Mouse (Mus musculus): ENCODE measurements at regions not wholly inside any gene's neighbourhood (a gene's known extent, or its start where the extent isn't known, plus 50 kb on each side); places are given as distances from the start of the nearest gene placed in this dataset.

DNA sequence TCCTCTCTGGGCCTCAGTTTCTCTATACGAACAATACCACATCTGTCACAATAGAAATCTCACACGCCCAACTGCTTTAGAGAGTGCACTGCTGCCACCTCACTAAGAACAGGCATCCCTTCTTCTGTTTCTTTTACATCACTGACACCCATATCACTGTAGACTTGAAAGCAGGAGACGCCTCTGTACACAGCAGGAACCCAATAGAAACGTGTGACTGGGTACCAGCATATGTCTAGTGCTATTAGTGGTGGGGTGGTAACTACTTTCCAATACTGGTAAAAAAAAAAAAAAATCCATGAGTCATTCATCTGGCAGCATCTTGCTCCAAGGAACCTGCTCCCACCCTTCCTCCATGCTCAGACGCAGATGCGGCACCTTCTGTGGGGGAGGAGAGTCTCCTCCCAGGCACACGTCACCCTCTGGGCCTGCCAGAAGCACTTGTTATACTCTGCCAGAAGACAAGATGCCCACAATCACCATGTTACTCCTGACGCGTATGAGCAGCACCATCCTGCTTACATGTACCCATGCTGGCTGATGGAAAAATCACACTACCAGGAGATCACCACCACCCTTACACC, 151.3 kb upstream of the Plxna4 start:
- Histone ChIP-seq H3K9ac (no peak overlapping the region), H3K27ac (no peak overlapping the region), H3K36me3 (no peaks in the 10 kb centered on the region), H3K4me3 (replicated peaks) (no peak overlapping the region), H3K9me3 (replicated peaks) (no peaks in the 10 kb centered on the region), H3K4me2 (no peak overlapping the region), H3K27me3 (no peaks in the 10 kb centered on the region), H3K4me1 (replicated peaks) (no peaks in the 10 kb centered on the region)
- WGBS (ENCODE audit: insufficient replicate concordance): 74% methylated on average over 9 of the region's 9 CpGs
- ATAC-seq (ENCODE audit: low read depth) (no peak), DNase-seq (no peak)

DNA sequence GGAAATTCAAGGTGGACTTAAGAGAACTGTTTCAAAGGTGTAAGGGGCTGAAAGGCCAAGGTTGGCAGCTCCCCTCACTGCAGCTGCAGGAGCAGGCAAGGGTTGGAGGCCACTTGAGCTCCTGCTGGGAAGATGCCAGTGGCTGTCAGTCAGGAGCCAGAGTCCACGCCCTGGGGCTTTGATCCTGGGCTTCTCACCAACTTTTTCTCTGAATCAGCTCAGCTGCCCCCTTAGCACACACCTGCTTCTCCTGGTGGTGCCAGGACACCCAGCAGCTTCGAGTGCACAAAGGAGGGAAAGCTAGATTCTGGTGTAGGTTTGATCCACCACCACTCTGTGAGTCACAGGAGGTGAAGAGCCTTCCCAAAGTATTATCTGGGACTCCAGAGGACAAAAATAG, 140.7 kb upstream of the Plxna4 start:
- no peak for DNase-seq
- H3K4me3 ChIP-seq (replicated peaks): no peak overlapping the region

DNA sequence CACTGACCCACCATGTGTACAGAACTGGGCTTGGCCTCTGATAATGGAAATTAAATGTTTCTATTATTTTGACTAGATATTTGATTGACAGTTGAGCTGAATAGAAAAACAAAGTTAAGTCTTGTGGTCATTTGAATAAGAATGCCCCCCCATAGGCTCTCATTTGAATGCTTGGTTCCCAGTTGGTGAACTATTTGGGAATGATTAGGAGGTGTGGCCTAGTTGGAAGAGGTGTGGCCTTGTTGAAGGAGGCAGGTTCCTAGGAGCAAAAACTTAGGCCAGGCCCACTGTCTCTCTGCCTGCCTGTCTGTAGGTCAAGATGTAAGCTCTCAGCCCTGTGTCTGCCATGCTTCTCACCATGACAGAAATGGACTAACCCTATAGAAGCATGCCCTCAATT, 138.6 kb upstream of the Plxna4 start:
- Histone ChIP-seq H3K27me3 (no peaks in the 10 kb centered on the region), H3K36me3 (no peaks in the 10 kb centered on the region), H3K4me2 (no peak overlapping the region), H3K9ac (no peak overlapping the region), H3K4me3 (replicated peaks) (no peak overlapping the region), H3K4me1 (replicated peaks) (no peaks in the 10 kb centered on the region), H3K27ac (no peak overlapping the region), H3K9me3 (replicated peaks) (no peaks in the 10 kb centered on the region)
- no peak for ATAC-seq (ENCODE audit: low read depth)
- no peak for DNase-seq

More for the DNA sequence above, 140.7 kb upstream of the Plxna4 start:
- Histone ChIP-seq H3K4me1 (replicated peaks) (no peaks in the 10 kb centered on the region), H3K27me3 (no peaks in the 10 kb centered on the region), H3K27ac (no peak overlapping the region), H3K36me3 (no peaks in the 10 kb centered on the region), H3K9ac (no peak overlapping the region), H3K4me2 (no peak overlapping the region), H3K9me3 (replicated peaks) (no peaks in the 10 kb centered on the region)
- ATAC-seq (ENCODE audit: low read depth): no peak
- WGBS (ENCODE audit: insufficient replicate concordance): 10% methylated on average over 2 of the region's 2 CpGs

DNA sequence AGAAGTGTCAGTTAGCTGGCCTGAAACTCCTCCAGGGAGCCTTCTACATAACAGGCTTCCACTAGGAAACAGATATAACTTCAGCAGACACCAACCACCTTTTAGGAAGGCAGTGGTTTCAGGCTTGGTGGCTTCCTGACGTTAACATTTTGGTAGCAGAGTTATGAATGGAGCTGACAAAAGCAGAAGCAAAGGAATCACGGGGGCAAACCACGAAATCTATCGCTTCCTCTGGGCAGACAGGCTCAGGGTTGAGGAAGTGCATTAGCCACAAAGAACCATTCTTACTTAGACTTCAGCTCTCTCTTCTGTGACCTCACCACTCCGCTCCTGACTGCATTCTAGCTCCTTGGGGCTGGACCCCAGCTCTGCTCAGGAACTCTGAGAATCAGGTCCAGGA, 129.9 kb upstream of the Plxna4 start:
- H3K27ac ChIP-seq: no peak overlapping the region
- 15% methylated on average over 5 of the region's 5 CpGs for WGBS (ENCODE audit: insufficient replicate concordance)
- ATAC-seq (ENCODE audit: low read depth) (no peak), DNase-seq (no peak)
- no peaks in the 10 kb centered on the region for H3K9me3 ChIP-seq (replicated peaks)
- no peaks in the 10 kb centered on the region for H3K4me1 ChIP-seq (replicated peaks)
- H3K4me3 ChIP-seq (replicated peaks): no peak overlapping the region
- no peaks in the 10 kb centered on the region for H3K36me3 ChIP-seq
- no peak overlapping the region for H3K9ac ChIP-seq
- no peaks in the 10 kb centered on the region for H3K27me3 ChIP-seq
- no peak overlapping the region for H3K4me2 ChIP-seq

DNA sequence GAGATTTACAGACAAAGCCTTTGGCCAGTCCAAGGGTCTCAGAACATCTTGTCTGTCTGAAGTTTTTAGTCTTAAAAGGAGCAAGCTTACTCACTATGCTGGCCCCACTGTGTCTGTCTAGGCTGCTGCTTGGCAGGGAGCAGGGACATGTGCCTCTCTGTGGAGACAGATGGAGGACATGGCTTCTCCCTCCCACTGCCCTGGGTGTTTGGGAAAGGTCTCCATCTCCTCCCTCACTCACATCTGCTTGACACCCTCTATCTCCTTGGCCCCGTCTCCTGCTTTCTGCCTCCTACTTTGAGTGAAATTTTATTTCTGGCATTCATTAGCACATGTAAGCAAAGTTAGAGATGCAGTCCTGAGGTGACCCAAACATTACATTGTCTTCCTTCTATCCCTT, 127.1 kb upstream of the Plxna4 start:
- DNase-seq (no peak), ATAC-seq (ENCODE audit: low read depth) (no peak)
- H3K27me3 ChIP-seq: no peaks in the 10 kb centered on the region
- H3K9ac ChIP-seq: no peak overlapping the region
- H3K4me3 ChIP-seq (replicated peaks): no peak overlapping the region
- H3K4me2 ChIP-seq: no peak overlapping the region
- 60% methylated on average over 1 of the region's 1 CpGs for WGBS (ENCODE audit: insufficient replicate concordance)
- no peaks in the 10 kb centered on the region for H3K36me3 ChIP-seq
- H3K4me1 ChIP-seq (replicated peaks): no peaks in the 10 kb centered on the region
- H3K9me3 ChIP-seq (replicated peaks): no peaks in the 10 kb centered on the region
- no peak overlapping the region for H3K27ac ChIP-seq

DNA sequence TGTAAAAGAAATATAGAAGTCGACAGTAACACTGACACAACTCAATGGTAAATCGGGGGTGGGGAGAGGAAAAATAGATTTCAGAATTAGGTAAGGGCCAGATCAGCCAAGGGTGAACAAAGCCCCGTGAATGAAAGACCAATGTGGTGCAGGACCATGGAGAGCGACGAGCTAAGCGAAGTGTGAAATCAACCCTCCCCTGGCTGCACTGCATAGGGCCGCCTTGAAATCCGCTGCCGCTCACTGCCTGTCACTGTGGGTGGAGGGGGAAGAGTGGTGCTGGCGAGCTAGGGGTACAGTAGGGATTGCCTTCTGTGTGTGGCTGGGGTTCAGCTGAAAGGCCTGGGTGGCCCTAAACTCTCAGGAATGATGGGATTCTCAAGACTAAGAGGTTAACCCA, 122.2 kb upstream of the Plxna4 start:
- WGBS (ENCODE audit: insufficient replicate concordance): 9% methylated on average over 10 of the region's 10 CpGs
- Histone ChIP-seq H3K9ac (no peak overlapping the region), H3K36me3 (no peaks in the 10 kb centered on the region), H3K4me2 (no peak overlapping the region), H3K27ac (no peak overlapping the region), H3K27me3 (peaks cover 3% of the 10 kb centered on the region; the same call in 1 of the 2 replicates), H3K9me3 (replicated peaks) (no peaks in the 10 kb centered on the region), H3K4me1 (replicated peaks) (no peaks in the 10 kb centered on the region), H3K4me3 (replicated peaks) (no peak overlapping the region)
- ATAC-seq (ENCODE audit: low read depth): no peak
- peak; percentile 1 for DNase-seq

DNA sequence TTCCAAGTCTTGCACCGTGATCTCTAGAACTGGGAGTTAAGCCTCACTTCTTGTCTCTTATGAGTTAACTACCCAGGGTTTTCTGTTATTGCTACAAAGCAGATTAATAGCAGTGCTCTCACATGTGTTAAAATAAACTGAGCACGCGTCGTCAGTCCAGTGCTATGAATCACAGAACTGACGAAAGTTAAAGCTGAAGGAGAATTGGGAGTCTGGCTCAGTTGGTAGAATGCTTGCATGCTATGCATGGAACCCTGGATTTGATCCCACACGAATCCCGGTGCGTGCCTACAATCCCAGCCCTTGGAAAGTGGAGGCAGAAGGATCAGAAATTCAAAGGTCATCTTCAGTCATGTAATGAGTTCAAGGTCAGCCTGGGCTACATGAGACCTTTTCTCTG, 121.6 kb upstream of the Plxna4 start:
- ATAC-seq (ENCODE audit: low read depth) (no peak), DNase-seq (no peak)
- Histone ChIP-seq H3K9me3 (replicated peaks) (no peaks in the 10 kb centered on the region), H3K27me3 (peaks cover 3% of the 10 kb centered on the region; the same call in 1 of the 2 replicates), H3K27ac (no peak overlapping the region), H3K4me1 (replicated peaks) (no peaks in the 10 kb centered on the region), H3K4me3 (replicated peaks) (no peak overlapping the region), H3K36me3 (no peaks in the 10 kb centered on the region), H3K9ac (no peak overlapping the region), H3K4me2 (no peak overlapping the region)
- 71% methylated on average over 8 of the region's 8 CpGs for WGBS (ENCODE audit: insufficient replicate concordance)

DNA sequence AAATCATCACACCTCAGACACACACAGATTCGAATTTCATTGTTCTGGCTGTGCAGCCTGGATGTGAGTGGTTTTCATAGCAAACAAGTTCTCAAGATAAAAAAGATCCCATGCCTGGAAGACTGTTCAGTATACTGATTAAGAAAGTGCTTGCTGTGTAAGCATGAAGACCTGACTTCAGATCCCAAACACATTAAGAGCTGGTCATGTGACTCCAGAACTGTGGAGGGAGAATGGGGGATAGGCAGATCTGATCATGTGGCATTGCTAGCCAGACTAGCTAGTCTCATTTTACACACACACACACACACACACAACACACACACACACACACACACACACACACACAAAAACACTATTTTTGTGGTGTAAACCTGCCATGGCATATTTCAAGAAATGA, 119.4 kb upstream of the Plxna4 start:
- Histone ChIP-seq H3K27ac (no peak overlapping the region), H3K9me3 (replicated peaks) (no peaks in the 10 kb centered on the region), H3K4me2 (no peak overlapping the region), H3K36me3 (no peaks in the 10 kb centered on the region), H3K4me1 (replicated peaks) (no peaks in the 10 kb centered on the region), H3K27me3 (peaks cover 3% of the 10 kb centered on the region; the same call in 1 of the 2 replicates), H3K4me3 (replicated peaks) (no peak overlapping the region), H3K9ac (no peak overlapping the region)
- DNase-seq (no peak), ATAC-seq (ENCODE audit: low read depth) (no peak)
- WGBS (ENCODE audit: insufficient replicate concordance): 39% methylated on average over 1 of the region's 1 CpGs

DNA sequence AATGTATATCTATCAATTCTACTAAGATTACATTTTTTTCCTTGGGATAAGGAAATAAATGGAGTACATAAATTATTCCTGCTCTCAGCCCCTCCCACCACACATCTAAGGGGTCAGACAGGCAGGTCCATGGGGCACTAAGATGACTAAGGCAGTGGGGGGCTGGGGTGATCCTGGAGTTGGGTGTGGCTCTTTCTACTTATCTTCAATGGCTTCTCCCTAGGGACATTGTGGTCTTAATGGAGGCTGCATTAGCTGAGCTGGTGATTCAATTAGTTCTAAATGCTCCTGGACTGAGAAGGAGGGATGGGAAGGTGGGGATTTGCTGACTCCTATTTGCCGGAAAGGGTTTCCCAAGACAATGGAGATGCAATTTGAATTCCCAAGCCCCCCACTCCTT, 118.4 kb upstream of the Plxna4 start:
- 64% methylated on average over 1 of the region's 1 CpGs for WGBS (ENCODE audit: insufficient replicate concordance)
- no peak for ATAC-seq (ENCODE audit: low read depth)

DNA sequence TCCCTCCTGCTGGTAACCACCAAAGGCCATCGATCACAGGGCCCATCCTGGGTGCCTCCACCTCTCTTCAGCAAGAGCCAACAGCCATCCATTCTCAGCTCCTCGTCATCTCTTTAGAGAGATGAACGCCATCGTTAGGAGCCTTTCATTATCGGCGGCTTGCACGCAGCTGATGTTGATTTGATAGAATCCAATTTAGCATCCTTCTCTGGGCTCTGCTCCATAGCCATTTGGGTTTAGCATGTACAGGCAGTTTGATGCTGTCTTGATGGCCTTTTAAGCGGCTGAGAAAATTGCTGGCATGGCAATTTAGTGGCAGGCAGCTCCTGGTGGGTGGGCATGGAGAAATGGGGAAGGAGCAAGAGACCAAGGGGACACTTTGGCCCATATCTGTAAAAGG, 115.5 kb upstream of the Plxna4 start:
- DNase-seq (no peak), ATAC-seq (ENCODE audit: low read depth) (no peak)
- H3K9ac ChIP-seq: no peak overlapping the region
- no peak overlapping the region for H3K27ac ChIP-seq
- 80% methylated on average over 8 of the region's 8 CpGs for WGBS (ENCODE audit: insufficient replicate concordance)
- no peak overlapping the region for H3K4me2 ChIP-seq
- H3K4me1 ChIP-seq (replicated peaks): no peaks in the 10 kb centered on the region
- no peak overlapping the region for H3K4me3 ChIP-seq (replicated peaks)
- H3K9me3 ChIP-seq (replicated peaks): no peaks in the 10 kb centered on the region
- H3K27me3 ChIP-seq: no peaks in the 10 kb centered on the region
- no peaks in the 10 kb centered on the region for H3K36me3 ChIP-seq

More for the DNA sequence above, 118.4 kb upstream of the Plxna4 start:
- Histone ChIP-seq H3K9ac (no peak overlapping the region), H3K4me1 (replicated peaks) (no peaks in the 10 kb centered on the region), H3K4me2 (no peak overlapping the region), H3K36me3 (no peaks in the 10 kb centered on the region), H3K27ac (no peak overlapping the region), H3K4me3 (replicated peaks) (no peak overlapping the region), H3K9me3 (replicated peaks) (no peaks in the 10 kb centered on the region), H3K27me3 (peaks cover 3% of the 10 kb centered on the region; the same call in 1 of the 2 replicates)
- DNase-seq: no peak

DNA sequence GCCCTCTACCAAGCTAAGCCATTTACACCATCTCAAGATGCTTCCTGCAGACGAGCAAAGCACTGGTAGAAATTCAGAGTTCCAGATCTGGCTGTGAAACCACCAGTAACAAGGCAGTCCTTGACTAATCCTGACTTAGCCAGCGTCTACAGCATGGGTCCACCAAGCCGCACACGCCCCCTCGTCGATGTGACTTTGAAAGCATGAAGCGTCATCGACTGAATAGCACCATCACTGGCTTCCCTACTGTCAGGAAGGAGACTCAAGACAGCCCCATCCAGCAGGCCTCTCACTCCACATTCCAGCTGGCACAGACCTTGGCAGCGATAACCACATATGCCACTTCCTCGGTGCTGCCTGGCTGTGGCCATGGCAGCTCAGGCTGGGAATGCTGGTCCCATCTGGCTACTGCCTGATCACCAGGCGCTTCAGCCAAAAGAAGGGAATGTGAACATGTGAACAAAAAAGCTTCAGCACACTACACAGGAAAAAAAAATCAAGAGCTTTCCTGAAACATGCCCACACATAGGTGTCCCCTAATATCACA, 114.3 kb upstream of the Plxna4 start:
- Histone ChIP-seq H3K27ac (no peak overlapping the region), H3K9ac (no peak overlapping the region), H3K4me1 (replicated peaks) (no peaks in the 10 kb centered on the region), H3K4me2 (no peak overlapping the region), H3K27me3 (no peaks in the 10 kb centered on the region), H3K9me3 (replicated peaks) (no peaks in the 10 kb centered on the region), H3K4me3 (replicated peaks) (no peak overlapping the region), H3K36me3 (no peaks in the 10 kb centered on the region)
- ATAC-seq (ENCODE audit: low read depth): no peak
- DNase-seq: no peak
- WGBS (ENCODE audit: insufficient replicate concordance): 70% methylated on average over 11 of the region's 11 CpGs

DNA sequence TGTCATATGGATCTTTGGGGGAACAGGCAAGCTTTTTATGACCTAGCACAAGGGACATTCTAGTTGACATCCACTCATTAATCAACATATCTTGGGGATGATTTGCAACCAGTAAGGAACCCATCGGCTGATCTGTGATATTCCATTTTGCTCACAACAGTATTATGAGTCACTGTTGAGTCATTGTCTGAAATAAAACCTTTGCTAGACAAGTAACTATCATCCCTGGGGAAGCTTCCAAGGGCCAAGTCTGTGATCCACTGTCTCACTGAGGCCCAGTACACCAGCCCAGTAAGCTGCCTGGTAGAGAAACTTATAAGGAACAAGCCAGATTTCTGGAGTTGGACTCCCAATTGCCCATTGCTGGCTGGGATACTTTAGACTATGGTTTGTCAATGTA, 111.8 kb upstream of the Plxna4 start:
- Histone ChIP-seq H3K4me2 (no peak overlapping the region), H3K9me3 (replicated peaks) (no peaks in the 10 kb centered on the region), H3K4me1 (replicated peaks) (no peaks in the 10 kb centered on the region), H3K4me3 (replicated peaks) (no peak overlapping the region), H3K9ac (no peak overlapping the region), H3K27me3 (no peaks in the 10 kb centered on the region), H3K36me3 (no peaks in the 10 kb centered on the region), H3K27ac (no peak overlapping the region)
- ATAC-seq (ENCODE audit: low read depth) (no peak), DNase-seq (no peak)
- WGBS (ENCODE audit: insufficient replicate concordance): 79% methylated on average over 1 of the region's 1 CpGs
